Mouse (Mus musculus): ENCODE measurements around the gene As3mt. TPM values are rescaled to one million over a fixed set of nuclear protein-coding genes. Genes with fewer than 3 reads are reported as not detected.
"Not testable (repeated sequence)": the region's sequence is repeated elsewhere in the genome, so short reads cannot be mapped to it uniquely, and the experiment has no call there.

The As3mt gene
- total RNA-seq, 2 experiments from 2014 or later, result 16.4 to 16.7 TPM

DNA sequence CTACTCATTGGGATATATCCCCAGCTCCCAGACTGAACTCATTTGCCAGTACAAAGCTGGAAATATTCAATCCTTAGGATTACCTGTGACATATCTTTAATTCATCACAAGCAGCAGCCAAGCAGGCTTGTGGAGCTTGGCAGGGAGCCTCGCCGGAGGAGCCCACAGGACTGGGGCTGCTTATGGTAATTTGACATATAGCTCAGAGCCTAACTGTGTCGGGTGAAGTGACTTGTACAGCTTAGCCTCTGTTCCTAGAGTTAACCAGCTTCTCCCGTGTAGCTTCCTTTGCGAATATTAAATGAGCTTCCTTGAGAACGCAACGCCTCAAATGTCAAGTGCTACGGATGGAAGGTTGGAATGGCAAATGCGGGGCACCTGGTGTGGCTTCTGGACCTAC is 37.4 kb downstream of the As3mt start:
- no peak for DNase-seq (ENCODE audit: low spot score in 2 of 2)

DNA sequence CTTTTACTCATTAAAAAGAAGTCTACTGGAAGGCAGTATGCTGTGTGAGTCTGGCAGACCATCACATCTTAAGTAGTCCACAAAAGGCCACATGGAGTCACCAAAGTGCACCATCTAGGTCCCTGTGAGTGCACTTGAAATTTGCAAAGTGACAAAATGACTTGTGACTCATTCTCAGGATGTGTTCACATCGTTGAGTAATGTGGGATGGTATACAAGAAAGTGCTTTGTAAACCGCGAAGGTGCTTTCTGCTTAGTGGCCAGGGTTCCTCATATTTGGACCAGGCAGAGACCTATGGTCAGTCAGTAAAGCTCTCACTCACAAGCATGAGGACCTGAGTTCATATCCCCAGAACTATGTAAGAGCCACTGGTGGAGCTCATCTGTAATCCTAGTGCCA is 40.5 kb downstream of the As3mt start:
- no peak for DNase-seq (ENCODE audit: low spot score in 2 of 2)

DNA sequence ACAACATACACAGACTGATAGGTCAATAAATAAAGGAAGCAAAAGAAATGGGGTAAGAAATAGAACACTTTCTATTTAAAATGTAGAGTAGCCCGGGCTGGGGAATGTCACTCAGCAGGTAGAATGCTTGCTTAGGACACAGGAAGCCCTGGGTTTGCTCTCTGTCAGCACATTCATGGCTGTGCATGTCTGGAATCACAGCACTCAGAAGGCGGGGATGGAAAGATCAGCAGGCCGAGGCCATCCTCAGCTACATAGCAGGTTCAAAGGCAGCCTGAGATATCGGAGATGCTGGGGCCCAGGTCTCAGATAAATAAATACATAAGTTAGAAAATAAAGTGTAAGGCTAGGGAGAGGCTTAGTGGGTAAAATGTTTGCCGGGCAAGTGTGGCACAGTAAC is 45.0 kb downstream of the As3mt start:
- no peak for DNase-seq (ENCODE audit: low spot score in 2 of 2)

DNA sequence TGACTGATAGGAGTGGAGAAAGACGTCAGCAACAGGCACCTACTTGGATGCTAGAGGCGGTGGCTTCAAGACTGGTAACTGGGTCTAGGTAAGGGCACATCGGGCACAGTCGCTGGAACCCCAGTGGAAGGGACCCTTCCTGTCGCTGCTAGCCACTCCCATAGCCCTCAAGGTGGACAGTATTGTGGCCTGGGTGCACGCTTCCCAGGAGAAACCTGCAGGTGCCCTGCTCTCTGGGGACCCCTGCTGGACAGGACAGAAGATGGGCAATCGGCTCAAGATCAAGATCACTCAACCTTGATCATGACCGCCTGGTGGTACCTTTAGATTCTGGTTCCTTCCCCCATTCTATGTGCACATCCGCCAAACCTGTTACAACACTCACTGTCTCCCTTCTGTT is 47.8 kb downstream of the As3mt start:
- DNase-seq (ENCODE audit: low spot score in 2 of 2), result no peak

DNA sequence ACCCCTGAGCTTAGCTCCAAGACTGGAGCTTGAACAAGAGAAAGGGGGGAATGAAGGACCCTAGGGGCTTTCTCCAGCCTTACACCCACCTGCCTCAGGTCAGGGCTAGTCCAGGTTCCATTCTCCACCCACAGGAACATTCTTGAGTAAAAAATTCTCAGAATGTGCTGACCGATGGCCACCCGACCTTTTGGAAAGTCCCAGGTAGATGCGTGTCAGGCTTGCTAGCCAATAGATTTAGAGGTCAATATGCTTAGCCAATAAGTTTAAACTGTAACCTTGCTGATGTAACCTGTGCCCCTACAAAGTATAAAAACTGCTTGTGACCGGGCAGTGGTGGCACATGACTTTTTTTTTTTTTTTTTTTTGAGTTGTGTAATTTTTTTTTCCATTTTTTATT is 49.0 kb downstream of the As3mt start:
- no peak for DNase-seq (ENCODE audit: low spot score in 2 of 2)

DNA sequence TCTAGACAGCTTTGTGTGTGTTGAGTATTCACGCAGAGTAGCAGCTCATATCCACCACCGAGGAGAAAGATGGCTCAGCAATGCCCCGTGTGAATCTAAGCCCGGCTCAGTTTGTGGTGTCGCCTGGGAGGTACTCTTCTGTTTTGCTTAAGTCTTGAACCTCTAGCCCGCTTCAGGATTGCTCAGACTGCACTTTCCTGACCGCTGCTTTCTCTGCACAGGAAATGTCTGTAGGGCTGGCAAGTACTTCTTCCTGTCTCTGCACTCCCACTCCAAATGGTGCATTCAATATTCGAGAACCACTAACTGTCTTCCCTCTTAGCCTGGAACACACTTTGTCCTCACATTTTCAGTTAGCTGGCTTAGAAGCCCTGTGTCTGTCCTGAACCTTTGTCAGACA is 51.8 kb downstream of the As3mt start:
- no peak for DNase-seq (ENCODE audit: low spot score in 2 of 2)

DNA sequence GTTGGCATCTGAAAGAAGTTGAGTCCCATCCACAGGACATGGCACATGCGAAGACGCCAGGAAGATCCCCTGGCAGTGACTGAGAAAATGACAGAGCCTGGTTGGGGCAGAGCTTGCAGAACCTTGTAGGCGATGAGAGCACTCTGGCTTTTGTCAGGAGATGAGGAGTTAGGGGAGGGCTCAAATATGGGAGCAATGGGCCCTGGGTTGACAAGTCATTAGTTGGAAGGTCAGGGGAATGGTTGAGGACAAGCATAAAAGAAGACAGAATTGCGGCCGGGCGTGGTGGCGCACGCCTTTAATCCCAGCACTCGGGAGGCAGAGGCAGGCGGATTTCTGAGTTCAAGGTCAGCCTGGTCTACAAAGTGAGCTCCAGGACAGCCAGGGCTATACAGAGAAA is 52.7 kb downstream of the As3mt start:
- DNase-seq (ENCODE audit: low spot score in 2 of 2), result not testable (repeated sequence)

DNA sequence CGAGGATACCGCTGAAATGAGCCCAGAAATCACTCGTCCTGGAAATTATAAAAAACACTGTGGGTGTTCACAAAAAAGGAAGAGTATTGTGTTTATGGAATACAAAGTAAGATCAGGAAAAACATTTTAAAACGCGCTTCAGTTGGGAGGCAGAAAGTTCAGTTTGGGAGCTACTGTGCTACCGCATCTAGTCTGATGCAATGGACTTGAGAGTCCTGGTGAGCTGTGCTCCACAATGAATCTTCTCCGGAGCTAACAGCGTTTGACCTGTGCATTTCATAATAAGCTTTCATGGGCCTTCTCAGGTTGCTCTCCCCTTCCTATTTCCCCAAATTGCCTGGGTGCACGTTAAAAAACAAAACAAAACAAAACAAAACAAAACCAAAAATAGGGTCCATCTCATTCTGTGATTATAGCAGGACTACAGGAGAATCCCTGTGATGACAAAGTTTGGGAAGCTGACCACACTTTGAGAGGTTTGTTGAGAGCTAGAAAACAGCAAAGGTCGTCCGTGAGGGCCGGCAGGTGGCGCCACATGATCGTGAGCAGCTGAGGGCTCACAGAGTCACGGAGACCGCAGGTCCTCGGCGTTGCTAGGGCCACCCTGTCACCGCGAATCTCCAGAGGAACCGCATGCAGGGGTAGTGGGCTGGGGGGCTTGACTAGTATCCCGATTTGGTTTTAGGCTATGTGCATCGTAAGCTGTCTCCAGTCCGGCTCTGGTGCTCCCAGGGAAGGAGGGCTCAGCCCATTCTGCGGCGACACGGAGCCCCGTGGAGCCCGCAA is 53.3 kb downstream of the As3mt start:
- DNase-seq (ENCODE audit: low spot score in 2 of 2), result peak; percentile 87 to 91

DNA sequence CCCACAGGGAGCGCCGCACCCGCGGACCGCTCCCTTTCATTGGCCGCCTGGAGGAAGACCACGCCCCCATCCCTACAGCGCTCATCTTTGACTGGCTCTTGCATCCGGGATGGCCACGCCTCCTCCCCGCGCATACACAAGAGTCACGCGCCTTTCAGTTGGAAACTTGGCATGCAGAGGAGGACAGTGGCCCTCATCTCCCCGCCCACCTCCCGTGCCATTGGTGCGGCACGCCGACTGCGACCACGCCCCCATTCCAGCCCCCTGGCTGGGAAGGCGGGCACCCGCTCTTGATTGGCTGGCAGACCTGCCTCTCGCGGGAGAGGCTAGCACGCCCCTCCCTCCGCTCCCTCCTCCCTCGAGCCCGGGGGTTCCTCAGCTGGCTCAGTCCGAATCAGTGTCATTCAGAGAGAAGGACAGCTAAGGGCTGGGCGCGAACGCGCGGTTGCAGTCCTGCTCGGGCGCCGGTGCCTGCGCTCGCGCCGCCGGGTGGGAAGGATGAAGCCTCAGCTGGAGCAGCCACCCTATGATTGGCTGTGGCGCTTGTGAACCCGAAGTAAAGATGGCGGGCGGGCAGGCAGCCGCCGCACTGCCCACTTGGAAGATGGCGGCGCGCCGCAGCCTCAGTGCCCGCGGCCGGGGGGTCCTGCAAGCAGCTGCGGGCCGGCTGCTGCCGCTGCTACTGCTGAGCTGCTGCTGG is 54.1 kb downstream of the As3mt start, which contains the start of gene Cnnm2:
Gene Cnnm2, plus strand, starts transcription at position 350 of the 700 bp plus-strand sequence.
- DNase-seq (ENCODE audit: low spot score in 2 of 2), result peak; percentile 100

DNA sequence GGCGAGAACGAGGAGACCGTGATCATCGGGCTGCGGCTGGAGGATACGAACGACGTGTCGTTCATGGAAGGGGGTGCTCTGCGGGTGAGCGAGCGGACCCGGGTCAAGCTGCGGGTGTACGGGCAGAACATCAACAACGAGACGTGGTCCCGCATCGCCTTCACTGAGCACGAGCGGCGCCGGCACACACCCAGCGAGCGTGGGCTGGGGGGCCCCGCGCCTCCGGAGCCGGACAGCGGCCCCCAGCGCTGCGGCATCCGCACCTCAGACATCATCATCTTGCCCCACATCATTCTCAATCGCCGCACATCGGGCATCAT is 54.7 kb downstream of the As3mt start:
- no peak for DNase-seq (ENCODE audit: low spot score in 2 of 2)

DNA sequence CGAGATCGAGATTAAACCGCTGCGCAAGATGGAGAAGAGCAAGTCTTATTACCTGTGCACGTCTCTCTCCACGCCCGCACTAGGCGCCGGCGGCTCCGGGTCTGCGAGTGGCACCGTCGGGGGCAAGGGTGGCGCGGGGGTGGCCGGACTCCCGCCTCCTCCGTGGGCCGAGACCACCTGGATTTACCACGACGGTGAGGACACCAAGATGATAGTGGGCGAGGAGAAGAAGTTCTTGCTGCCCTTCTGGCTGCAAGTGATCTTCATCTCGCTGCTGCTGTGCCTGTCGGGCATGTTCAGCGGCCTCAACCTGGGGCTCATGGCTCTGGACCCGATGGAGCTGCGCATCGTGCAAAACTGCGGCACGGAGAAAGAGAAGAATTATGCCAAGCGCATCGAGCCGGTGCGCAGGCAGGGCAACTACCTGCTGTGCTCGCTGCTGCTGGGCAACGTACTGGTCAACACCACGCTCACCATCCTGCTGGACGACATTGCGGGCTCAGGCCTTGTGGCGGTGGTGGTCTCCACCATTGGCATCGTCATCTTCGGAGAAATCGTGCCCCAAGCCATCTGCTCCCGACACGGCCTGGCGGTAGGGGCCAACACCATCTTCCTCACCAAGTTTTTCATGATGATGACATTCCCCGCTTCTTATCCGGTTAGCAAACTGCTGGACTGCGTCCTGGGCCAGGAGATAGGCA is 55.2 kb downstream of the As3mt start:
- peak; percentile 25 to 37 for DNase-seq (ENCODE audit: low spot score in 2 of 2)

DNA sequence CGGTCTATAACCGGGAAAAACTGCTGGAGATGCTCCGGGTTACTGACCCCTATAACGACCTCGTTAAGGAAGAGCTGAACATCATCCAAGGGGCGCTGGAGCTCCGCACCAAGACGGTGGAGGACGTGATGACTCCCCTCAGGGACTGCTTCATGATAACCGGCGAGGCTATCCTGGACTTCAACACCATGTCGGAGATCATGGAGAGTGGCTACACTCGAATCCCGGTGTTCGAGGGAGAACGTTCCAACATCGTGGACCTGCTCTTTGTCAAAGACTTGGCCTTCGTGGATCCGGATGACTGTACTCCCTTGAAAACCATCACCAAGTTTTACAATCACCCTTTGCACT is 55.7 kb downstream of the As3mt start:
- peak in 1 of 2 experiments; percentile 15 for DNase-seq (ENCODE audit: low spot score in 2 of 2)

DNA sequence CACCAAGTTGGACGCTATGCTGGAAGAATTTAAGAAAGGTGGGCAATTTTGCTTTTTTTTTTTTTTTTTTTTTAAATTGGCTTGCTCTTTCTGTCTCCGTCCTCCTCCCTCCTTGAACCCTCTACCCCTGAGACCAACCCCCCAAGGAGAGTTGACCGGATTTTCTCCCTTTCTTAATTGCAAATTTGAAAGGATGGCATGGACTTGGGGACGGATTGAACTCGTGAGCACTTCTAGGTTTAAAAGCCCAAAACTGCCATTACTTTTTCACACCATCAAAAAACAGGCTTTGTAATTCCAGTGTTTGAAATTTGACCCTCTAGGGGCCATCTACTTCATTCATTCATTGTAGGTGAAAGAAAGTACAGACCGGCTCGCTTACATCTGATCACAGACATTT is 56.1 kb downstream of the As3mt start:
- no peak for DNase-seq (ENCODE audit: low spot score in 2 of 2)

DNA sequence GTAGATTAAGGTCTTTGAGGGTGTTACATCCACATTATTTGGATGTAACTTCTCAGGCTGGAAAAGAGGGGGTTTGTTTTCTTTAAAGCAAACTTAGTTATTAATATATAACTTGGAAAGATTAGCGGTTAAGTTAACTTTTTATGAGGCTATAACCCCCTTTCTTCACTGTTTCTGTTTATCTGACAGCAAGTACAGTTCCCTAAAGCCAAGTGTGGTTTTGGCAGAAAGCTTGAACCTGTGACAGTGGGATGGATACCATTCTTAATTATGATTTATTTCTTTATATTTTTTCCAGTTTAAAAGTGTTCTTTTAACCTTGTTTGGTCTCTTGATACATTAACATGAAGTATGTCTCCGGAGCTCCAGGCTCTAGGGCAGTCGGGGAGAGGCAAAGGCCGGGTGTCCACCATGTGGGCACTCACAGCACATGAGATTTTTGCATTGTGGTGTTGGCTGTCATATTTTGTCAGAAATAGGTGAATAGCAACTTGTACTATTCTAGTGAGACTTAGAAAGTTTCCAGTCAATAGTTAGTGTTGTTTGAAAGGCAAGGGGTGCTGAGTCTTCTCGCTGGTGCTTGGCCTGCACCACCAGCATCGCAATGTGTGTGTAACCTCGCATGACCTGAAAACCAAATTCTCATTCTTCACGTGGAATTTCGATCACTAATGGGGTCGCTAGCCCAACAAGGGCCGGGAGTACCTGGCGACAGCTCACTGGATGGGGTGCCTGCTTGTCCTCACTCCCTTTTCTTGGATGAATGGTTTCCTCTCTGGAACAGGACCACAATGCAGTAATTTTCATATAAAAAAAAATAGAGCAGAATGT is 56.9 kb downstream of the As3mt start:
- DNase-seq (ENCODE audit: low spot score in 2 of 2), result no peak

DNA sequence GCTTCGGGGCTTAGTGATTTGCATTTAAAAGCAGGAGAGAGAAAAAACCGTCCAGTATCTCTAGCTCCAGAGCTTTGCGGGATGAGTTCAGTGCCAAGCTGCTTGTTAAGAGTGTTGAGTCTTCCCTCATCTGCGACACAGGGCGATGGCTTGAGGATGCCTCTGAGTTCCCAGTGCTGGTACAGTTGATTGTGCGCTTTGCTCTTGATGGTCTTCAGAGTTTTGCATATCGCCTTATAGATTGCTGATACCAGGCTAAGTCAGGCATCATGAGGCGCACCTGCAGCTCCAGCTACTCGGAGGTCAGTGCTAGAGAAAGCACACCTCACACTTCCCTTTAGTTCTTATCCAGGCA is 57.5 kb downstream of the As3mt start:
- peak in 1 of 2 experiments; percentile 19 for DNase-seq (ENCODE audit: low spot score in 2 of 2)

DNA sequence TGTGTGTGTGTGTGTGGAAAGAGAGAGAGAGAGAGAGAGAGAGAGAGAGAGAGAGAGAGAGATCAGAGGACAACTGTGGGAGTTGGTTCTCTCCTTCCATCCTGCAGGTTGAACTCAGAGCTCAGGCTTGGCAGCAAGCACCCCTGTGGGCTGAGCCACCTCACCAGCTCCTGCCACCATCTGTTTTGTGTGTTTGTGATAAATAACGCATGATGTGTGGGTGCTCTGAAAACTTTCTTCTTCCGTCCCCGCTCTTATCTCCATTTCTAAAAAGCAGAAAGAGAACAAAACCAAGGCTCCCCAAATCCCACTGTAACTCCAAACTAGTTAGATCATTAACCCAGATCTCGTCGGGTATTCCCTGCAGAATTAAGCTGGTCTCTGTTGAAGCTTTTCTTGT is 58.9 kb downstream of the As3mt start:
- no peak for DNase-seq (ENCODE audit: low spot score in 2 of 2)

DNA sequence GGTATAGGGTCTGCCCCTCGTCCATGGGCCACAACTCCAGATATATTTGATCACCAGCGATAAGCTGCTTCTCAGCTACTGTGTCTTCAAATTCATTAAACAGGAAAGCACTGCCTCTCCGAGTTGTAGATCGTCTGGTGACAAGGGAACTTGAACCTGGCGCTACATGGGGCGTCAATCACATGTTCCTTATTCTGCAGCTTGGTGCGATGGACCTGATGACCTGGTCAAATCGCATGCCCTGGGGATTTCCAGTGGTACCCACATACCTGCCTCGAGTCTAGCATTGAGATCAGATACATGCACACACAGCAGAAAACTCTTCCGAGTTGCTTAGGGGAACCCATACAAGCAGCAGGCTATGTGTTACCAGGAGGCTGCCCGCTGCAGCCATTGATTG is 62.5 kb downstream of the As3mt start:
- DNase-seq (ENCODE audit: low spot score in 2 of 2), result no peak

DNA sequence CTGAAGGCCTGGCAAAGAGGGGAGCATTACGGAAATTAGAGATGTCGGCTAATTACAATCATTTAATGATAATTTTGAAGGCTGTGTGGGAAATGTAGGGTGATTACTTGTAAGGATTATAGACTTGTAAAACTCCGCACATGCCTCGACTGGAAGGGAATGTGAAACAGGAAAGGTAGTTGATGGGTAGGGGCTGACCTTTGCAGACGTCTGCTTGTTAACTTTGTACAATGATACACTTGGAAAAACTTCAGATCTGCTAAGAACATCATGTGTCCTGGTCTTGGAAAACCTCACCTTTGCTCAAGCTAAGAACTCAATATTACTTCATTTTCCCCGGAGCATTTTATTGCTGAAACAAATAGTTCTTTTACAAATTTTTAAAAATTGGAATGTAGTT is 64.5 kb downstream of the As3mt start:
- DNase-seq (ENCODE audit: low spot score in 2 of 2), result no peak

DNA sequence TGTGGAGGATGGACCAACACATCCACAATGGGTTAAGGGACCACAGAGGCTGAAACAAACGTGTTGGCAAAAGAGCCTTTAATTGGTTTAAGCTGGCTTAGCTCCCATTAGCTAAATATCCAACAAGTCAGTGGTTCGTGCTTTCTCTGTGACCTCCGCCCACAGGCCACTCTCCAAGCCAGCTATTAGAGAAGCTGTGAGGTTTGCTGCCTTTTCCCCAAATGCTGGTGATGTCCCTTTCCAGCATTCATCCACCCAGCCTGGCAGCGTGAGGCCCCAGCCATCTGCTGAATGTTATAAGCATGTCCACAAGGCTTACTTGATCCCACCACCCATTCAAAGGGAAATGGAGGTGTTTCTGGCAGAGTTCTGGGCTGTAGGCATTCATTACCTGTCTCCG is 69.1 kb downstream of the As3mt start:
- DNase-seq (ENCODE audit: low spot score in 2 of 2), result no peak

DNA sequence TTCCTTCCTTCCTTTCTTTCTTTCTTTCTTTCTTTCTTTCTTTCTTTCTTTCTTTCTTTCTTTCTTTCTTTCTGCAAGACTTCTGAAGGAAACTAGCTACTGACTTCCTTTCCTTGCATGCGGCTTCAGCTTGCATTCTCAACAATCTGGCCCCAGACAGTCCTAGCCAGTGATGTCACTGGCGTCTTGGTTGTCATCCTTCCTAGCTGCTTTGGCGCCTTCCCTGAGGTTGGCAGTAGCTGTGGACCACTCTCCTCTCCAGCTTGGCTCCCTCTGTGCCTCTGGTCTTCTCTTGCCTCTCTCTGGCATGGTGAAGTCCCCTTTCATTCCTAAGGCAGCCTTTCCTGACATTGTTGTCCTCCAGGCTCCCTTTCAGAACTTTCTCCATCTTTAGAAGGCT is 69.6 kb downstream of the As3mt start:
- peak in 1 of 2 experiments; percentile 20 for DNase-seq (ENCODE audit: low spot score in 2 of 2)

DNA sequence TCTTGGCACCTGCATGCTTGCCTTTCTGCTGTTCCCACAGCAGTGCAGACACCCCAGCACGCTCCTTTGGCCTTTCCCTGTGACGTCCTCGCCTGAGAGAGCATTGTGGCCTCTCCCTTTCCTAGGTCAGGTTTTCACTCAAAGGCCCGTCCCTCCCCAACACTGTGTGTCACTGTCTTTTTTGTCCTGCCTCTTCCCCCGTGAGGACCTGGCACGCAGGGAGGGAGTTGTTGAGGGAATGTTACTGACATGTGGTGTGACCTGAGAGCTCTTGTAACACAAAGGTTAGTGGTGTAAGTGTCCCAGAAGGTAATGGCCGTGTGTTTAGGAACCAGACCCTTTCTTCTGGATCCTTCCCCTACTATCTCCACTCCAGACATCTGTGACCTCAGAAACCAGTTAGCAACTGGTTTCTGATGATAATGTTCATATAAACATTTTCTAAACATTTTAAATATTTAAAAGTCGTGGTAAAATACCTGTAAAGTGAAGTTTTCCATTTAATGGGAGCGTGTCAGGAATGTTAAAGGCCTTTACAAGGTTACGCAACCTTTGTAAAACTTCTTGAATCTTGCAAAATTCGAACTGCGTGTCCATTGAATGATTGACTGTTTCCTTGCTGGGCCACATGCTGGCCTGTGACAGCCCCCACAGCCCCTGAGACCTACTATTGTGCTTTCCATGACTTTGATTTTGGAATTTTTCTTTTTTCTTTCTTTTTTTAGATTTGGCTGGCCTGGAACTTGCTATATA is 70.8 kb downstream of the As3mt start:
- DNase-seq (ENCODE audit: low spot score in 2 of 2), result no peak
